Mouse (Mus musculus) mature B cell (primary cell): Measurements from ENCODE around the gene Xrcc2.
"Not testable (repeated sequence)": the region's sequence is repeated elsewhere in the genome, so short reads cannot be mapped to it uniquely, and the experiment has no call there.

Experiments used
- in situ Hi-C: fragments of 300-500 bp; cut with MboI; formaldehyde crosslinking; loops from 2 replicates; pipeline ENCODE4 v1.14.3; 2019

Gene Xrcc2

GRCm38 (mm10) chr5:25705567-25706349 is at the start of gene Xrcc2:
Gene Xrcc2, minus strand, starts transcription at chr5:25705825.
- in situ Hi-C loops: no loop called here

DNA sequence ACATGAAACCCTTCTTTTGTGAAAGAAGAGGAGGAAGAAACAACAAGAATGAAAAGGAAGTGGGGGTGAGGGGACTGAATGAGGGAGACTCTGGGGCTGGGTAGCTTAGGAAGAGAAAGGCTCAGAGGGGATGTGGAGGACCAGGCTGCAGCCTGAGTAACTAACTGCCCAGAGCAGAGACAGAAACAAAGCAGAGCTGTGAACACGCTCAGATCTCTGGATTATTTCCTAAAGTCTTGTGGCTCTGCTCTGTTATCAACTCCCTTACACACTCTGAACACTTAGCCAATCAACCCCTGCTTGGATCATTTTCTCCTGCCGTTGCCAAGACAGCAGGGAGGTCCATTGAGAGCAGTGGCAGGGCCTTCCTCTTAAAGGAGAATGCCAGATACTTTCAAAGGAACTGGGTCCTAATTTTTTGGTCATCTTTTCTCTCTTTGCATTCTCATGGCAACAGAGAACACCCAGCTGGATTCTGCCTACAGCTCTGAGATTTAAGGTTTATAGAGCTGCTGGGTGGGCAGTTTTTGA is 48.7 kb upstream of the Xrcc2 start:
- in situ Hi-C loops: no loop called here

DNA sequence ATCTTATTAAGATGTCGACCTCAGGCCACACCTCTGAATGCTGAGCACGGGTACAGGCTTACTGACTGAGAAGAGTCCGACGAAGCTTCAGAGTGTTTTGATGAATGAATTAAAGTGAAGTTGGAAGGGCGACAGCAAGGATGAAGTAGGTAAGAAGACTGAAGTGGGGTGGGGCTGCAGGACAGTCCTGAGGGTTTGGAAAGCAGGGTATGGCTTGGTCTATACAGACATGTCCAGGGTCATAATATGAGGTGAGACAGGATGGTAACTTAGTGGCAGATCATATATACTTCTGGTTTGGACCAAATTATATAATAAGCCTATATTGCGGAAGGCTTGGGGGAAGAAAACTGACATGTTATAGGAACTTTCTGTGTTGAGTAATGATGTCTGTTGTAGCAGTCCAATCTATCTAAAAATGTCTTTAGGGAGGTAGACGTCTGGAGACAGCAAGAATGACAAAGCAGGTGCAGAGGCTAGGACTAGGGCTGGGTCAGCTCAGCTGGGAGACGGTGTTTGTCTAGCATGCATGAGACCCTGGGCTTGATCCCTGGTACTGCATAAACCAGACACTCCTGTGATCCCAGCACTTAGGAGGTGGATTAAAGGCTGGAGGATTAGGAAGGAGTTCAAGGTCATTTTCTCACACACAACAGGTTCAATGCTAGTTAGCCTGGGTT is 48.1 kb upstream of the Xrcc2 start:
- in situ Hi-C loops: no loop called here

DNA sequence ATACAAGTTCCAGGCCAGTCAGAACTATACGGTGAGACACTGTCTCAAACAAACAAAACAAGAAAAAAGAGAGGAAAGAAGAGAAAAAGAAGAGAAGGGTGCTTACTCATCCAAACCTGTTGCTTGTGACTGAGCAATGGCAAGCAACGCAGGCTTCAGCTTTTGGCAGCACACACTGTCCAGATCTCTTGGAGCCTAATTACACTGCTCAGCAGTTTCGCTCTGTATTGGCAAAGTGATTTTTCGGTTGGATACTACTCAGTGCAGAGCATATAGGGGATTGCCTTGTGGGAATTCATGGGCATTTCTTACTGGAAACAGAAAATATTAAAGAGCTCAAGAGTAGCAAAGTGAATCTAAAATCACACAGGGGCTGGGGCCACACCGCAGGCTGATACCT is 47.2 kb upstream of the Xrcc2 start:
- in situ Hi-C loops: no loop called here

DNA sequence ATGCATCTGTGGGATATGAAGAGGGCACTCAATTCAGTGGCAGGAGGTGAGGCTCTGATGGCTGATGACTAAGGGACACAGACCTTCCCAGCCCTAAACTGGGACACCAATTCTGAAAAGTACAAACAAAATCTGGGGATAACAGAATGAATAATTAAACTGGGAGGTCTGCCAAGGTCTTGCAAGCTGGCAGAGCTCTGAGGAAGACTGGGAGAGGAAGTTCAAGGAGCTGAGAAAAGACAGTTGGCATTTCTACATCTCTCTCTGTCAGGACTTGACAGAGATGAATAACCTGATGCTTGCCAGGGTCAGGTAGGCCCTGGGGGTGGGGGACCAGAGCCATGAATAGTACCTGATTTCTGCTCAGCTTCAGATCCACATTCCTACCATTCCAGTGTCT is 45.9 kb upstream of the Xrcc2 start:
- in situ Hi-C loops: no loop called here

DNA sequence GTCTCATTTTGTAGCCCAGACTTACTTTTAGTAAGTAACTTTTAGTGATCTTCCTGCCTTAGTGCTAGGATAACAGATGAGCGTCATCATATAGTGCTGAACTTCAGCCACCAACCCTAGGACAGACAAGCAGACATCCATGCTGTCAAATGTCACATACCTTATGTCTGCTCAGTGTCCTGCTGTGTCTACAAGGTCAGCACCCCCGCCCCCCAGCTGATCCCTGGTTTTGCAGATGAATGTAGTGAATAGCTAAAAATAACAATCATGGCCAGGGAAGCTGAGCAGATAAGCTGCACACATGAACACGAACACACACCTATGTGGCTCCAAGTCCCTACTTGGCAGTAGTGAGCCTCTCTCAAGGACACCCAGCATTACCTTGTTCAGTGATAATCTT is 43.0 kb upstream of the Xrcc2 start:
- in situ Hi-C loops: no loop called here

DNA sequence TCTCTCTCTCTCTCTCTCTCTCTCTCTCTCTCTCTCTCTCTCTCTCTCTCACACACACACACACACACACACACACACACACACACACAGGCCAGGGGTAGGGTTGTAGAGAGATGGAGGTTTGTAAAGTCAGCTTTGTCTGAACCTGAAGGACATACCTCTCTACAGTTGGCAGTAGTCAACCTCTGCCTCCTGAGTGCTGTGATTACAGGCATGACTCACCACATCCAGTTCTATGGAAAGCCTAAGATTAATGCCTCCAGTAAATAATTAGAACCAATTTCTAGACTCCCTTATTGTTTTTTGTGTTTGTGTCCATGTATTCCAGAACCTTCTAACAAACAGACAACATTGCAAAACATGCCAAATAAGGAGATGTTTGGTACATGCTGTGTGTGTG is 42.3 kb upstream of the Xrcc2 start:
- in situ Hi-C loops: no loop called here

GRCm38 (mm10) chr5:25738902-25739301 is 33.3 kb upstream of the Xrcc2 start:
- in situ Hi-C loops: not testable (repeated sequence)

DNA sequence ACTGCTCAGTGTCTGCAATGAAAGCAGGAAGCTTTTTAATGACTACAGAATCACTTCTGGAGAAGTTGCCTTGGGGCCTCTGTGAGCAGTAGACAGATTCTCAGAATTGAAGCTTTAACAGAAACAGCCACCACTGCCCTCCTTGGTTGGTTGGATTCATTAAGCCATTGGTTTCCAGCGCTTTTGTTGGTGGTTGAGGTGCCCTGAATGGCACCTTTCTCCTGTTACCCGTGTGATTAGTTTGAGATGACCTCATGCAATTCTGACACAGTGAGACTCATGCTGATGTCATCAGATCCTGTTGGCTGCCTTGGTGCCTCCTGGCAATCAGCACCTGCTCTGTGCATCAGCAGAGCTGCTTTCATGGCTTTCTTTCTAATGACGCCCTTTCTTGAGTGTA is 32.8 kb upstream of the Xrcc2 start:
- in situ Hi-C loops: no loop called here

- in situ Hi-C loops: no loop called here
Measured at GRCm38 (mm10) chr5:25735861-25736260, 30.2 kb upstream of the Xrcc2 start.

- in situ Hi-C loops: no loop called here
Measured at GRCm38 (mm10) chr5:25734318-25734717, 28.7 kb upstream of the Xrcc2 start.

- in situ Hi-C loops: no loop called here
Measured at GRCm38 (mm10) chr5:25724134-25724675, 18.6 kb upstream of the Xrcc2 start.

DNA sequence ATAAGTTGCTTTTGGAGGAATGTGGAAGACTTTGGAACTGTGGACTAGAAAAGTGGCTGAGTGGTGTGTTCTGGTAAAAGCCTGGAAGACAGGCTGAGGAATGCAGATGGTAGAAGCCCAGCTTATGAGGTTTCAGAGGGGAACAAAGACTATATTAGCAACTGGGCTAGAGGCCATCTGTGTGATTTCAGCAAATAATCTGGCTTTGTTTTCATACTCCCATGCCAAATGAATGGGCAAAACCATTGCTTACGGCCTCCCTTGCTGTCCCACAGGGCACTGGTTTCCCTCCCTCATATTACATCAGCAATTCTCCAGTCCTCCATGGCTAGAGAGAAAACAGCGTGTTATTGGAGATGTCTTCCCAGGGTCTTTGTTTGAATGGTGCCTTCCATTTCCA is 17.4 kb upstream of the Xrcc2 start:
- in situ Hi-C loops: no loop called here

- in situ Hi-C loops: no loop called here
Measured at GRCm38 (mm10) chr5:25719390-25719789, 13.8 kb upstream of the Xrcc2 start.

- in situ Hi-C loops: not testable (repeated sequence)
Measured at GRCm38 (mm10) chr5:25713001-25713706, 7.5 kb upstream of the Xrcc2 start.

- in situ Hi-C loops: no loop called here
Measured at GRCm38 (mm10) chr5:25704702-25705566, 691 bp downstream of the Xrcc2 start.

GRCm38 (mm10) chr5:25697941-25698340 is 7.7 kb downstream of the Xrcc2 start:
- in situ Hi-C loops: no loop called here

- in situ Hi-C loops: no loop called here
Measured at GRCm38 (mm10) chr5:25696256-25696655, 9.4 kb downstream of the Xrcc2 start.

DNA sequence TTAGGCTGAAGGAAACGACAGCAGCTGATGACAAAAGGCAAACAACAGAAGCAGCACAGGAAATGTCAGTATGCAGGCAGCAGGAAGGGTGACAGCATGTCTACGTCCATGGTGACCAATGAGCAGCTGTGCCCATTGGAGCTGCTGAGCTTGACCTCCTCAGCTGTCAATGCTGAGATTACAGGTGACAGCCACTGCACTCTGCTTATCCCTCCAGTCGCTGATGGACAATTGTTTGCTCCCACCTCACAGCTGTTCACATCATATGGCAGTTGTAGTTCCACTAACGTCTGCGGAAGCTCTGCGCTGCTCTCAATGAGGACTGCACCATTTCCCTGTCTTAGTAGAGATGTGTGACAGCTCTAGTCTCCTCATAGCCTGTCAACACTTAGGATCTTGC is 9.8 kb downstream of the Xrcc2 start:
- in situ Hi-C loops: no loop called here

- in situ Hi-C loops: no loop called here
Measured at GRCm38 (mm10) chr5:25671696-25672520, 33.7 kb downstream of the Xrcc2 start.
